Mouse (Mus musculus) natural killer cell, adult 2 months (primary cell): ENCODE data around the gene Syt1.

Experiments used
- DNase-seq, 2 experiments: peaks; one replicate each; pipeline ENCODE4 v3.0.0; 2022; ENCODE audit warnings: low spot score in 2 of 2

The Syt1 gene

DNA sequence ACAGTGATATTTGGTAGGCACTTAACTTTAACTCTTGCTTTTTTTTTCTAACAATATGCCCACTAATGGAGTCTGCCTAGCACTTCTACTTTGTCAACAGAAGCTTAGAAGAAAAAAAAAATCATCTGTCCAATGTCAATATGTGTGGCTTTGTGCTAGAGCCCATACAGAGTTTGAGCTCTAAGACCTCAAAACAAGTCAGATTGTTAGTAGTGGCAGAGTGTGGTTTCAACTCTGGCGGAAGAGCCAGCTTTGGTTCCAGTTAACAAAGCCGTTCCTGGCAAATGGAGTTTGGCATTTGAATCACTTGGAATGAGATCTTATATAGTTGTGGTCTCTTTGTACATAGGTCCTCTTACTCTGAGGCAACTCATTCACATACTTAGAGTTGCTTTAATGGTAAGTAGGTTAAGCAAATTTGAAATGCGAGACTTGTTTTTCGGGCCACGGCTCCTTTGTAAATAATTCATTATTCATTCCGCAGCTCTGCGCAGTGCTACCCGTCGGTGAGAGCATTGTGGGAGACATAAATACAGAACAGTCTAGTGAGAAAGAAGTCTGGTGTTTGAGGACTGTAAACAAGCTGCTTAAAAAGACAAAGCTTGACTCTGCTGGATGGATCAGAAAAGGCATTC, 429.9 kb downstream of the Syt1 start:
- DNase-seq, result no peak

DNA sequence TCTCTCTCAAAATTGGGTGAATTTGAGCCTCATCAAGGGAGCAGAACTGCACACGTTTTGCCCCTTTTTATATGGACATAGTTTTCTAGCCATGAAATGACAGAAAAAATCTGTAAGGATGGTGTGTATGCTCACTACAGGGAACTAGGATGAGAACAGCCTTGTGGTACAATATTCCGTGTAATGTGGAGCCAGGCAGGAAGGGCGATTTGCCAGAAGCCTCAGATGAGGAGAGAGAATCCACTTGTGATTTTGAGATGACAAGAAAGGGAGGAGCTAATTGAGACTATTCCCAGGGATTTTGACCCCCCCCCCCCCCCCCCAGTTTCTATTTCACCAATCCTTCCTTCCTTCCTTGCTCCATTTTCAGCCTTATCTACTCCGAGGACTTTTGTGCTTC, 431.4 kb downstream of the Syt1 start:
- DNase-seq, result no peak

DNA sequence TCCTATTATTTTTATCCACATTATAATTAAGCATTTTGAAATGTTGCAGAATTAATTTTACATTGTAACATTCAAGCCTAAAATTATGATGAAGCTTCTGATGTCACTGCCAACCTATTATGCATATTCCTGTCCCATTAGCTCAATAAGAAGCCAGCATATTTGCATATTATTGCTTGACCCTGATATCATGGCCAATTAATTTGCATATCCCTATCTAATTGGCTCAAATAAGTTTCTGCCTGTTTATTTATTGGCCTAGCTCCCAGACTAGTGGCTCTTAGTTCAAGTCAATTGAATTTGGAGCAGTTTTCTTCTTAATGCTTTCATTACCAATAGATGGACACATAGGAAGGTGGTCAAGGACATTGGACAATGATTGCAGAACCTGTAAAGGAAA, 433.2 kb downstream of the Syt1 start:
- DNase-seq, result no peak

DNA sequence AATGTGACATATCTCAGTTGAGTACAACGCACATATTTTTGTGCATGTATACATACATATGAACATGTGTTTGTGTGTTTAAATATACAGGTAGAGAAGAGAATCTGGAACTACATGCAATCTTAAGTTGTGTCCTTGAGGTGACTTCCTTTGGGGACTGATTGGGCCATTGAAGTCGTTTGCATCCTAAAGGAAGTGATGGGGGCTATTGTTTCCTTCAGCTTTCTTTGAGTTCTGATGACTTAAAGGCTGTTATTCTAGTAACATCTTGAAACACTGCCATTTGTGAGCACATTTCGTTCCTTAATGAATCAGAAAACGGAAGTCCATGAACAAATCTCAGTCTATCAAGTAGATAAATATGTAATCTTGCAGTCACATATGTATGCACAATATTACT, 438.0 kb downstream of the Syt1 start:
- DNase-seq, result no peak

DNA sequence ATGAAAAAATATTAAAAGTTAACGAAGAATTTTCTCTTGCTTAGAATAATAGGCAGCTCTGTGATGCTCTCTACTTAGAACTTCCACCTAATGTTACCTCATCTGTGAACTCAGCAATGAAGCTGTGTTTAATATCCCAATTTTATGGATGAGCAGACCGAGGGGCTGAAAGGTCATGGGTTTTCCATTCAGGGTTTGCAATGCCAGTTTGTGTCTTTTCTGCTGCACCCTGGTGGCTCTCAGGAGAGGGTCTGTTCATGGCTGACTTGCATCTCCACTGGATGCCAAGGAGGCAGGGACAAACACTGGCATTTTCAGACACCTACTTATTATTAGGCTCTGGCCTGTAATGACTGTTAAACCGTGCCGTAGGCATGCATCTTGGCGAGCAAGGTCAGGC, 439.7 kb downstream of the Syt1 start:
- DNase-seq, result no peak

DNA sequence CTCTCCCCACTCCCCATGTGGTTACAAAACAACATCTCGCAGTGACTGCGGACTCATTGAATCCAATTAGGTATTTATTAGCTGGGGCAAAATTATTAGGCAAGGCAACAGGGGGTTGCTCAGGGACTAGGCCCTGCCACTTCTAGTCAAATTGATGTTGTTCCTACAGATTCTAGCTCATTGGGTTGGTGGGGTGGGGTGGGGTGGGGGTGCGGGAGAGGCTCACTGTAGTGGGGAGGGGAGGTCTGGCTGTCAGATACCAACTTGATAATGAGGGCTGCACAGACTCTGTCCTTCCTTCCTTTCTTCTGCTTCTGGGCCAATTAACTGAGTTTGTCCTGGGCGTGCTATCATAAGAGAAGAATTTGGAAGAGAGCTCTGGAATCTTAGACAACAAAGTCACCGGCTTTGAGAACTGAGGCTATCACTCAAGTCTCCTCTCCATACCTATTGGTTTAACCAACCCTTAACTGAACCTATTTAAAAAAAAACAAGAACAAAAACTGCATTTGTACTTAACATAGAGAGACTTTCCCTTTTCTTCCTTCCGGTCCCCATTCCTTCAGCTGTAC, 441.1 kb downstream of the Syt1 start:
- DNase-seq, result no peak

DNA sequence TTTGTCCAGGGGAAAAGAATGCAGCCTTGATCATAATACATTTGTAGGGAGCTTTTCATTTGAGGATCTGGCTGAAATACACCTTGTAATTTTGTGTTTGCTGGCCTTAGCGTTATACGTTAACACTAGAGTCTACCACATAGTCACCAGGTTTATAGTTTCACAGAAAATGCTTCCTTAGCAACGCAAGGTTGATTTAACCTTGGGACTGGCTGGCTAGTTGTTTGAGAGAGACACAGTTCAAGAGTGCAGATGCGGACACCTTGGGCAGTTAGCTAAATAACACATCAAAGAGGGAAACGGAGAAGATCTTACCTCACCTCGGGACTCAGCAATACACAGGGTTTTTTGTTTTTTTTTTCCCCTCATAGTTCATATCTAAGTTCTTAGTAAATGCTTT, 441.9 kb downstream of the Syt1 start:
- DNase-seq, result no peak

DNA sequence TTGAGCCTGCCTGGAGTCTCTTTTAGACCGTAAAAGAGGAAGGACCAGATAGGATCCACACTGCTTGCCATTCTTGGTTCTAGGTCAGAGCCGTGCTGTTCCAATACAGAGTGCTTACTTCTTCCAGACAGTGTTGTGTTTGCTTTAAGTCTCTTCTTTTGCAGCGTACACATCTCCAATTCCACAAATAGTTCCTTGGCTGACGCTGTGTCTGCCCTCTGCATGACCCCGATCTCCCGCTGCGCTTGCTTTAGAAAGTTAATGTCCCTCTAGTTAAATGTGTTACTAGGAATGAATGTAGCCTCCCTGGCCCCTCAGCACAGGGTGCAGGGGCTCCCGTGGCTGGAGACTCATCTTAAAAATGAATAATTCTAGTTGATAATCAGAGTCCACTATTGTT, 442.6 kb downstream of the Syt1 start:
- no peak for DNase-seq

DNA sequence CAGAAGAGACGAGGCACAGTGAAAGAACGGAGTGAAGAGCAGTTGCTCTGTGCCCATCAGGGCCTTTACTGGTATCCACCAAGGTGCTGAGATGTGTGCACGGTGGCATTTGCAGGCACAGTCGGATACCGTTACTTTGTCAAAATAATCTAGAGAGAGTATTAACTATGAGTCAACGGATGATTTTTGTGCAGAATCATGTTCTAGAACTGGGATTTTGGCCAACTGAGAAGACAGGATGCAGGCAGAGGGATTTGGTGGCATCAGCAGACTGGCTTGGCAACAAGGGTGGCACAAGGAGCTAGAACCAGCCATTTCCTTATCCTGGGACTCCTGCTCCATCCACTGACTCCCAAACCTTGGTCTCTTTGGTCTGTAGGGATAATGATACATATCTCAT, 443.3 kb downstream of the Syt1 start:
- no peak for DNase-seq

DNA sequence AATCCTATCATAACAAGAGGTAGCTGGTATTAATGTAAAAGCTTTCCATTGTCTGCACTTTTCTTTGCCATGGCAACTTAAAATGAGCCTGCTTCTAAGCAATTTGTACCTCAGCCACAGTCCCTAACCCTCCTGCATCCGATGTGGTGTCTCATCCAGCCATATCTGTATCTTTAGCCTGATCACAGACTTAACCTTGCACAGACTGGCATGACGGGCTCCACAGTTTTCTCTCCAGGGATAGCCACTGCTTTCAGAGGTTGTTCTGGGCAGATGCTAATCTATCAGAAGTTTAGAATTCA, 451.2 kb downstream of the Syt1 start:
- DNase-seq, result no peak

DNA sequence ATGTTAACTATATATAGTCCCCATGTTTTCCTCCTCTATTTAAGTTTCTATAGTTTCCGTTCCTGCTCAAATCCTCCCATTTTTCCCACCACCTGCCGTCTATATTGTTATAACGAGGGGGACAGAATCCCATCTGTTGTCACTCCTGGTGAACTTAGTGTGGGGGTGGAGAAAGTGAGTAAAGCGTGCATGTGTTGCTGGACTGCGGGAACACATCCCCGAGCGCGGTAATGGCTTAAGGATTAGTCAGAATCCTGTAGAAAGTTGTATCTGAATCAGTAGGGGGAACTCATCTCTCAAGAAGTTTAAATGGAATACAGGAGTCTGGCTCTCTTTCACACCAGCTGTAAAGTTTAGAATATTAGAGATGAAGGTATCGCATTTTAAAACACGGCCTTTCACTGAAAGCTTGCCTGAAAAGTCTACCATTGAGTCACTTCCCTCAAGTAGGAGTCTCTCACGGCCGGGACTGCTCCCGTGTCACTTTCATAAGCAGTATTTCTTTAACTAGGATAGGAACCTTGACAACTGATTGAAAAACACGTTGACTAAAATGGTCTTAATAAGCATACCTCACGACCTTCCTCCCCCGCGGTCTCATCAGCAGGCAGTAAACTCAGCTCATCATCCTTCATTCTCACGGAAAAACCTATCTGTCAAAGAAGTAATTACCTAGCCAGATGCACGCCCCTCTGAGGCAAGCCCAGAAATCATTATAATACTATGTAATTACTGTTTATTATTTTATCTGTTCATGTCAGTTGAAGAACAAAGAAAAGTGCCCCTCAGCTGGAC, 451.8 kb downstream of the Syt1 start:
- DNase-seq, result no peak

DNA sequence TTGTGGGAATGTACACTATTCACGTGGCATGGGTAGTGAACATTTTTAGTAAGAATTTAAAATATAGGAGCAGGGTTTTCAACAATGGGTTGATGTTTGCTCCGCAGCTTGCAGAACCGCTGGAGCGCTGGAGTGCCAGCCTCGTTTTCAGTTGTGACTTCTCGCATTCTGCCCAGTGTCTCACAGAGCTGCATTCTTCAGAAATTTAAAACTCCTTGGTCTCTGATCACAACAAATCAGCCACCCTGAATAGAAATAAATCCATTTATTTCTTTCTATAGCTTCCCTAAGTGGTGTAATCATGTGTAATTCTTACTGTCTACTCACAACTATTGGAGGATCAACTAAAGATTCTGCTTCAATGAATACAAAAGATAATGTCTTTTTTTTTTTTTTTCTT, 458.2 kb downstream of the Syt1 start:
- no peak for DNase-seq

DNA sequence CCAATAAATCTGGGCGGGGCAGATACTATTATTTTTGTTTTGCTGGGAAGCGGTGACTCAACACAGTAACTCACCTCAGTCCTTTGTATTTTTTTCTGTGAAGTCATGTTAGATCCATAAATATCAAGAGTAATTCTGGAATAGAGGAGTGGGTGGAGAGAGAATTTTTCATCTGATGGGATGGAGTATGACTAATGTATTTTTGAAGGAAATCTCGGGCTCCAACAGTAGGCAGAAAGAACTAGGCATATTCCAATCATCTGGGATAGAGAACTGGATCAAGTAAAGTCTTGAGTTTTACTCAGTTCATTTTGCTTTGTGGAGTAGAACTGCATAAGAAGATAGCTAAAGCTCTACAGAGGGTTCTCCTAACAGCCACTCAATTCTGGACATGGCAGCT, 465.1 kb downstream of the Syt1 start:
- DNase-seq, result no peak

DNA sequence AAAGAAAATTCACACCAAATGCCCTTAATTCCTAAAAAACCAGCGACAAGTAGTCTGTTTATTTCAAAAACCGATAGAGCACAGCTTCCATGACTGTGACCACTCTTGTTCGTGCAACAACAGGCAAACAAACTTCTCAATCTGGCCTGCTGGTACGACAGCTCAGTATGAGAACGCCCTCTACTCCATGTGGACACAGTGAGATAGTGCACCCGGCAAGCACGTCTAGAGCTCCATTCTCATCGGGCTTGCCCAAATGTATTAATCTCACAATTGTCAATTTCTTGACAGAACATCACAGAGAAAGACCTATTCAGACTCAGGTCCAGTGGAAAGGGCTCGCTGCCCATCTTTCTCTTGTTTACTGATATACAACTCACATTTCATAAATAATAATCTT, 469.2 kb downstream of the Syt1 start:
- DNase-seq, result no peak

DNA sequence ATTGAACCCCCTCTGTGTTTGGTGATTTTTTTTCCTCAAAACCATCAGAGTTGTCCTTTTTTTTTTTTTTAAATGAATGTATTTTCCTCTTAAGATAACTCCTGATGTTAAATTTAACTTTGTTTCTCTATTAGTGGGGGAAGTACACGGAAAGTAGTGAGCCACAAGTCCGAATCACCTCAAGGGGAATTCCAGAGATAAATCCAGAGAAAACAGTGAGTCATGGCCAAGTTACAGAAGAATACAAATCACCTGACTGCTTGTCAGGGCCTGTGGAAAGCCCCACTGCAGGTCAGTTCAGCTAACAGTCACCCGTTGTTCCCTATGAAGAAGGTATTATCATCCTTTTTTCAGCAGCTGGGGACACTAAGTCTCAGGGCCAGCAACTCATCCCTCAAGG, 472.2 kb downstream of the Syt1 start:
- no peak for DNase-seq

DNA sequence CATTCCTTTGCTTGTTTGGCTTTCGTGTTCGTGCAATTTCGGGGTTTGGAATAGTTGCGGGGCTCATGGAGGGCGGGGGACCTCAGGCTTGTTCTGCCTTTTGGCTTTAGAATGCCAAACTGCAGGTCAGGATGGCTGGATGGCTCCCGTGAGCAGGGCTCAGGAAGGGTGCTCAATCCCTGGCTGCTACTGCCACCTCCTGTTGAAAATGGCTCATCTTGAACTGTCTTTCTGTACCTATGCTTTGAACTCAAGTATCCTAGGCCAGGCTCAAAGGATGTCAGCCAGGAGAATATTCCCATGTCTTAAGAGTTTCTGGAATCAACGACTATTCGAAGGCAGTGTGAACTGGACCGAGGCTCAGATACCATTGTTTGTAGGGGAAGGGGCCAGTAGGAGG, 473.1 kb downstream of the Syt1 start:
- no peak for DNase-seq

DNA sequence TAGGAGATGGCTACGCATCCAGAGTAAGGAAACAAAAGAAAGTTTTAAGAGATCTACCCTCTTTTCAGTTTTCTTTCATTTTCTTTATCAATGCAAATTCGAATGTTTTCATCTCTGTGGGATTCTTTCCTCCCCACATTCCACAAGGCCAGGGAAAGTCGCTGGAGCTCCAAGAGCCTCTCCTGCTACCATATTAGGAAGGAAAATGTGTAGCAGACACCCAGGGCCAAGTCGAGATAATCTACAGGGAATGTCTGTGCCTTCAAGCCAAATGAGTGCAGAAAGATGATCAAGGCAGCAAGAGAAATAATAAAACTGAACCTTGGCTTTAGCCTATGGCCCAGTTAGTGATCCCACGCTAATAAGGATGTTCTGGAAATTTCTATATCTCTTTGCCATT, 474.9 kb downstream of the Syt1 start:
- no peak for DNase-seq

DNA sequence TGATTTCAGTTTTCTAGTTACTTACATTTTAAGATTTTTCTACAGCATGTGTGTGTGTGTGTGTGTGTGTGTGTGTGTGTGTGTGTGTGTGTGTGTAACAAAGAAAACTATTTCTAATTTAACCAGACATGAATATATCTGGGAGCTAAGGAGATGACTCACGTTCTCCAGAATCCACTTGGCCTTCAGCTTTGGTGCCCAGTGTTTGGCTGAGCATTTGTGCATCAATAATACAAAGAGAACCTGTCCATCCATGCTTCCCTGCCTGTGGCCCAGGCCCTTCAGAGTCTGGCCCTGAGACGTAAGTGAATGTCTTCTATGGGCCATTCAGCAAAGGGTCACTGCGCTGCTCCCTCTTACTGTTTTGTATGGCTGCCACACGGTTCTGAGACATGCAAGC, 476.7 kb downstream of the Syt1 start:
- no peak for DNase-seq

DNA sequence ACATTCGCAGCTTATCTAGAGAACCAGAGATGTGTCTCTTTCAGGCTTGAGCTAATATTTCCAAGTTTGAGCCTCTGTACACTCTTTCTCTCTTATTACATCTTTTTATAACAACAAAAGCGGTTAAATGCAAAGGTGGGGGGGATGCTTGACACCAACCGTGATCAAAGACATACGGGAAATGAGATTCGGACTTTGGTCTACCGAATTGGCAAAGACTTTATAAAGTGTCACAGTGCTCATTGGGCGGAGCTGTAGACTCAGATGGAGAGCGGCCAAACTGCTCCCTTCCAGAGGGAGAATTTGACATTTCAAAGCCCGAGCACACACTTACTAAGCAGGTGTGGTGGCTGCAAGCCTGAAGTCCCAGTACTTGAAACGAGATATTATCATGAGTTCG, 477.9 kb downstream of the Syt1 start:
- no peak for DNase-seq

DNA sequence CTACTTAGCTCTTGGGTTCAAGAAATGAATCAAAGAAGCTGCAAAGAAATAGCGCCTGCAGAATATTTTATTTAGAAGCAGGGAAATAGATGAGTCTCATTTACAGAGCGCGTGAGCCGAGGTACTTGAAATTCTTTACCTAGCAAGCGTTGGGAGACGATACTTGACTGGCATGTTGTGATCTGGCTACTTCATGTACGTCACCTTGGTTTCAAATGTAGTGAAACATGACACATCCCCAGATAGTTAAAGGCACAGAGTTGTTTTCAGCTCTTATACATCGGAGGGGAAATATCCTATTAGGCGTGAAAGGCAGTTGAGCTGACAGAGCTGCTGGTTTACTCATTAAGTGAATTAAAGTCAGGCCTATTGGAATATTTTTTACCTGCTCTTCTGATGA, 478.5 kb downstream of the Syt1 start:
- no peak for DNase-seq

DNA sequence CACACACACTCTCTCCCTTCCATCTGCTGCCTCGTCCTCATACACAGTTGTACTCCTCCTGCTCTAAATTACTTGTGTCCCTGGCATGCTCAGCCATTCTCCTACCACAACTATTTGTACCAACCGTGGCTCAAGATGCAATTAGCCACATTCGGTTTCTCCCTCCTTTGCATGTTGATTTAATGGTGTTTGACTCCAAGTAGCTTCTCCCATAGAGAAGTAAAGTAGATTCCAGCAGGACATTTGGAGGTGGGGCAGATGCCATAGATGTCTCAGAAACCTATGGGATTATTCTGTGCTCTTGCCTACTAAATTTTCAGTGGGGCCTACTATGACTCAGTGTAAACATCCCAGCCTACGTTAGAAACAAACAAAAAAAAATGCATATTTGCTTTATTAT, 479.1 kb downstream of the Syt1 start:
- no peak for DNase-seq

DNA sequence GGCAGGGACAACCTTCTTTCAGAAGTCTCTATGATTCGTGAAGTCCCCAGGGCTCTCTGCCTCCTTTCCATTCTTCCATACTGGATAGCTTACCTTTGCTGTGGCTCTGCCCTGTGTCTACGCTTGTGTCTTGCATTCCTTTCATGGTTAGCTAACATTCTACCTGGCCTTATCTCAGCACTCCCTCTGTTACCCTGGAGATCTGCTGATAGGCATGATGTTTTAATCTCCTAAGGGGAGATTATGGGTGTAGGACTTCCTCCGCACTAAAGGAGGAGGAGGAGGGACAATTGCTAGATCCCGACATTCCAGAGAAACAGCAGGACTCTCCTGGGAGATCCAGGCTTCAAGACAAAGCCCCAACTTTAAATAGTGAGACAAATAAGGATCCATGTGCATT, 479.7 kb downstream of the Syt1 start:
- no peak for DNase-seq

DNA sequence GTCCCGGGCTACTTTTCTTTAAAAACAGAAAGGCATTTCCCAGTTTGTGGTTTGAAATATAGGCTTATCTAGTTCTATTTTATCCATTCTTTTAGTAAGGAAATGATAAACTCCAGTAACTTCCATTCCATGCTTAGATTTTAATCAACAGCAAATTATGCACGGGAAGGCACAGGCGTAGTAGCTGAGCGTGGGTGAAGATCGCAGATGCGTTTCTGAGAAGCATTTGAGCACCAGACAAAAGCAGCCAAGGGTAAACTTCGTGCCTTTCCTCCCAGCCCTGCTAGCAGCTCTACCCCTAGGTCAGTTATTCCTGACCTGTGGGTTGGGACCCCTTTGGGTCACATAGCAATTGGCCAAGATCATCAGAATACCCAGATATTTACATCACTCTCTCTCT, 482.4 kb downstream of the Syt1 start:
- no peak for DNase-seq

DNA sequence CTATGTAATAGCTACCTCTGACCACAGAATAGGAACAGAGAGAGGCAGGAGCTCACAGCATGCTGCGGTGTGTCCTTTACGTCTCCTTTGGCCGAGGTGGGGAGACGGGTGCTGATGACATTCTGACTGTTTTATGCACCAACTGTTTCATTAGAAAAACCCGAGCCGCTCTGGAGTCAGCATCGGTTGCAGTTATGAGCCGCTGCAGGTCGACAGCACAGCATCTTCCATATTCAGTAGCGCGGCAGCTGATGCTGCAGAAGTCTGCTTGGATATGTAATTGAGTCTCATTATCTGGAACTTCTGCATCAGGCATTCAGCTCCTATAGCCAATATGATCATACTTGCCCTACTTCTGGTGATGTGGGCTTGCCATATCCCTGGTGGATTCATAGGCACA, 485.3 kb downstream of the Syt1 start:
- no peak for DNase-seq
